Mouse (Mus musculus): ENCODE measurements around the gene Zfp367.

- TF ChIP-seq CTCF (IDR thresholded peaks at IDR 0.05): no peak
- TF ChIP-seq EP300 (IDR thresholded peaks at IDR 0.05): no peak
Observed at GRCm38 (mm10) chr13:64169746-64170145, 16.7 kb upstream of the Zfp367 start.
